Mouse (Mus musculus): ENCODE data around the gene Napsa. TPM values are rescaled to one million over a fixed set of nuclear protein-coding genes. Genes with fewer than 3 reads are reported as not detected.

Napsa gene
- polyA plus RNA-seq, 1 experiment from 2014 or later: 1.1 TPM

- Histone ChIP-seq H3K9me3 (replicated peaks) (no peaks in the 10 kb centered on the region), H3K4me2 (no peak overlapping the region), H3K27ac (replicated peaks) (no peak overlapping the region), H3K36me3 (no peaks in the 10 kb centered on the region), H3K4me1 (peaks cover 12% of the 10 kb centered on the region), H3K4me3 (replicated peaks) (no peak overlapping the region), H3K9ac (replicated peaks) (no peak overlapping the region), H3K27me3 (replicated peaks) (peaks cover 15% of the 10 kb centered on the region)
- 79% methylated on average over 2 of the region's 2 CpGs for WGBS
- ATAC-seq (ENCODE audit: low FRiP score): no peak
These were observed 14.6 kb upstream of the Napsa start for GRCm38 (mm10) chr7:44557629-44558028.

GRCm38 (mm10) chr7:44560435-44561400 lies 11.5 kb upstream of the Napsa start:
- H3K27ac ChIP-seq (replicated peaks): no peak overlapping the region
- WGBS: 56% methylated on average over 18 of the region's 18 CpGs
- H3K36me3 ChIP-seq: no peaks in the 10 kb centered on the region
- H3K4me2 ChIP-seq: no peak overlapping the region
- H3K9me3 ChIP-seq (replicated peaks): no peaks in the 10 kb centered on the region
- 0 out of 2 replicates have a peak overlapping the region, but pooled peaks have one; percentile 14 for H3K9ac ChIP-seq (replicated peaks)
- no peak overlapping the region for H3K4me3 ChIP-seq (replicated peaks)
- H3K27me3 ChIP-seq (replicated peaks): peaks cover 10% of the 10 kb centered on the region
- no peaks in the 10 kb centered on the region for H3K4me1 ChIP-seq
- peak; percentile 76 for ATAC-seq (ENCODE audit: low FRiP score)

- Histone ChIP-seq H3K4me2 (no peak overlapping the region), H3K9me3 (replicated peaks) (no peaks in the 10 kb centered on the region), H3K9ac (replicated peaks) (no peak overlapping the region), H3K27me3 (replicated peaks) (0 out of 2 replicates have a peak, but pooled peaks cover 2% of the 10 kb centered on the region), H3K36me3 (no peaks in the 10 kb centered on the region), H3K4me1 (no peaks in the 10 kb centered on the region), H3K4me3 (replicated peaks) (no peak overlapping the region), H3K27ac (replicated peaks) (no peak overlapping the region)
- no peak for ATAC-seq (ENCODE audit: low FRiP score)
- 49% methylated on average over 8 of the region's 8 CpGs for WGBS
These were observed 8.9 kb upstream of the Napsa start for GRCm38 (mm10) chr7:44563284-44563683.

GRCm38 (mm10) chr7:44564486-44564885 lies 7.7 kb upstream of the Napsa start:
- Histone ChIP-seq H3K27me3 (replicated peaks) (0 out of 2 replicates have a peak, but pooled peaks cover 2% of the 10 kb centered on the region), H3K4me1 (no peaks in the 10 kb centered on the region), H3K9ac (replicated peaks) (no peak overlapping the region), H3K27ac (replicated peaks) (no peak overlapping the region), H3K4me2 (no peak overlapping the region), H3K9me3 (replicated peaks) (no peaks in the 10 kb centered on the region), H3K36me3 (no peaks in the 10 kb centered on the region), H3K4me3 (replicated peaks) (no peak overlapping the region)
- no peak for ATAC-seq (ENCODE audit: low FRiP score)
- WGBS: 87% methylated on average over 10 of the region's 10 CpGs

- Histone ChIP-seq H3K4me1 (no peaks in the 10 kb centered on the region), H3K9me3 (replicated peaks) (no peaks in the 10 kb centered on the region), H3K27me3 (replicated peaks) (0 out of 2 replicates have a peak, but pooled peaks cover 2% of the 10 kb centered on the region), H3K36me3 (no peaks in the 10 kb centered on the region), H3K4me3 (replicated peaks) (no peak overlapping the region), H3K4me2 (no peak overlapping the region), H3K27ac (replicated peaks) (no peak overlapping the region), H3K9ac (replicated peaks) (no peak overlapping the region)
- ATAC-seq (ENCODE audit: low FRiP score): no peak
- WGBS: 74% methylated on average over 6 of the region's 6 CpGs
These were observed 6.8 kb upstream of the Napsa start for GRCm38 (mm10) chr7:44565414-44565813.

GRCm38 (mm10) chr7:44568803-44569202 lies 3.4 kb upstream of the Napsa start:
- H3K4me2 ChIP-seq: no peak overlapping the region
- H3K4me3 ChIP-seq (replicated peaks): no peak overlapping the region
- no peak for ATAC-seq (ENCODE audit: low FRiP score)
- H3K9me3 ChIP-seq (replicated peaks): no peaks in the 10 kb centered on the region
- H3K9ac ChIP-seq (replicated peaks): no peak overlapping the region
- H3K4me1 ChIP-seq: no peaks in the 10 kb centered on the region
- no peaks in the 10 kb centered on the region for H3K36me3 ChIP-seq
- H3K27me3 ChIP-seq (replicated peaks): no peaks in the 10 kb centered on the region
- 82% methylated on average over 9 of the region's 9 CpGs for WGBS
- H3K27ac ChIP-seq (replicated peaks): no peak overlapping the region

GRCm38 (mm10) chr7:44570989-44571388 lies 1.2 kb upstream of the Napsa start:
- Histone ChIP-seq H3K4me1 (no peaks in the 10 kb centered on the region), H3K4me2 (no peak overlapping the region), H3K4me3 (replicated peaks) (no peak overlapping the region), H3K9ac (replicated peaks) (no peak overlapping the region), H3K27me3 (replicated peaks) (no peaks in the 10 kb centered on the region), H3K27ac (replicated peaks) (no peak overlapping the region), H3K36me3 (no peaks in the 10 kb centered on the region), H3K9me3 (replicated peaks) (no peaks in the 10 kb centered on the region)
- no peak for ATAC-seq (ENCODE audit: low FRiP score)
- WGBS: 90% methylated on average over 6 of the region's 6 CpGs

GRCm38 (mm10) chr7:44571811-44572210 lies 369 bp upstream of the Napsa start:
- Histone ChIP-seq H3K9me3 (replicated peaks) (no peaks in the 10 kb centered on the region), H3K4me1 (no peaks in the 10 kb centered on the region), H3K36me3 (no peaks in the 10 kb centered on the region), H3K4me2 (no peak overlapping the region), H3K27ac (replicated peaks) (no peak overlapping the region), H3K27me3 (replicated peaks) (no peaks in the 10 kb centered on the region), H3K9ac (replicated peaks) (no peak overlapping the region), H3K4me3 (replicated peaks) (no peak overlapping the region)
- no peak for ATAC-seq (ENCODE audit: low FRiP score)
- 66% methylated on average over 4 of the region's 4 CpGs for whole genome bisulfite sequencing

GRCm38 (mm10) chr7:44572956-44573484 lies 840 bp downstream of the Napsa start:
- H3K27ac ChIP-seq (replicated peaks): no peak overlapping the region
- no peak for ATAC-seq (ENCODE audit: low FRiP score)
- H3K9ac ChIP-seq (replicated peaks): no peak overlapping the region
- WGBS: 84% methylated on average over 5 of the region's 5 CpGs
- no peak overlapping the region for H3K4me2 ChIP-seq
- H3K9me3 ChIP-seq (replicated peaks): no peaks in the 10 kb centered on the region
- no peaks in the 10 kb centered on the region for H3K4me1 ChIP-seq
- H3K4me3 ChIP-seq (replicated peaks): no peak overlapping the region
- no peaks in the 10 kb centered on the region for H3K36me3 ChIP-seq
- no peaks in the 10 kb centered on the region for H3K27me3 ChIP-seq (replicated peaks)

GRCm38 (mm10) chr7:44576333-44576844 lies 4.2 kb downstream of the Napsa start:
- H3K27me3 ChIP-seq (replicated peaks): no peaks in the 10 kb centered on the region
- H3K9me3 ChIP-seq (replicated peaks): no peaks in the 10 kb centered on the region
- no peaks in the 10 kb centered on the region for H3K4me1 ChIP-seq
- no peak overlapping the region for H3K27ac ChIP-seq (replicated peaks)
- no peak overlapping the region for H3K9ac ChIP-seq (replicated peaks)
- WGBS: 54% methylated on average over 5 of the region's 5 CpGs
- no peak for ATAC-seq (ENCODE audit: low FRiP score)
- no peak overlapping the region for H3K4me3 ChIP-seq (replicated peaks)
- H3K4me2 ChIP-seq: no peak overlapping the region
- no peaks in the 10 kb centered on the region for H3K36me3 ChIP-seq

GRCm38 (mm10) chr7:44581637-44582036 lies 9.5 kb downstream of the Napsa start:
- no peaks in the 10 kb centered on the region for H3K36me3 ChIP-seq
- whole genome bisulfite sequencing: 86% methylated on average over 6 of the region's 6 CpGs
- H3K27me3 ChIP-seq (replicated peaks): 0 out of 2 replicates have a peak, but pooled peaks cover 3% of the 10 kb centered on the region
- H3K9ac ChIP-seq (replicated peaks): no peak overlapping the region
- no peak for ATAC-seq (ENCODE audit: low FRiP score)
- no peak overlapping the region for H3K4me3 ChIP-seq (replicated peaks)
- no peak overlapping the region for H3K4me2 ChIP-seq
- H3K9me3 ChIP-seq (replicated peaks): no peaks in the 10 kb centered on the region
- H3K4me1 ChIP-seq: peaks cover 8% of the 10 kb centered on the region
- H3K27ac ChIP-seq (replicated peaks): no peak overlapping the region

- WGBS: 84% methylated on average over 5 of the region's 5 CpGs
- H3K9ac ChIP-seq (replicated peaks): no peak overlapping the region
- no peak for ATAC-seq (ENCODE audit: low FRiP score)
- no peaks in the 10 kb centered on the region for H3K9me3 ChIP-seq (replicated peaks)
- no peak overlapping the region for H3K27ac ChIP-seq (replicated peaks)
- H3K4me1 ChIP-seq: peaks cover 17% of the 10 kb centered on the region
- H3K4me3 ChIP-seq (replicated peaks): no peak overlapping the region
- 0 out of 2 replicates have a peak, but pooled peaks cover 3% of the 10 kb centered on the region for H3K27me3 ChIP-seq (replicated peaks)
- H3K4me2 ChIP-seq: no peak overlapping the region
- no peaks in the 10 kb centered on the region for H3K36me3 ChIP-seq
These were observed 10.5 kb downstream of the Napsa start for GRCm38 (mm10) chr7:44582709-44583108.

Measured in neural tube, embryonic 15.5 days (tissue).